Mouse (Mus musculus): ENCODE results near the gene Vstm4. TPM values are rescaled to one million over a fixed set of nuclear protein-coding genes. Genes with fewer than 3 reads are reported as not detected.
A peak's percentile ranks its signal among the peaks of the same experiment; 100 is the strongest.

Vstm4 gene
- total and polyA plus RNA-seq, 2 experiments: 0.81 to 0.92 TPM

GRCm38 (mm10) chr14:32906545-32906944 is 50.0 kb downstream of the Vstm4 start:
- DNase-seq (ENCODE audit: extremely low read depth, low read depth, low spot score): no peak
- Histone ChIP-seq H3K27ac (replicated peaks; ENCODE audit: insufficient read depth, low read depth, low read length) (no peak overlapping the region), H3K9ac (ENCODE audit: low read depth, low read length) (no peak overlapping the region), H3K36me3 (ENCODE audit: control insufficient read depth, insufficient read depth, low read length) (no peaks in the 10 kb centered on the region), H3K79me2 (ENCODE audit: control insufficient read depth, insufficient read depth, low read length) (no peaks in the 10 kb centered on the region), H3K27me3 (ENCODE audit: control insufficient read depth, insufficient read depth, low read length) (no peaks in the 10 kb centered on the region), H3K4me3 (ENCODE audit: insufficient read depth, low read depth, low read length) (no peak overlapping the region), H3K4me1 (ENCODE audit: control insufficient read depth, insufficient read depth, low read length) (peaks cover 2% of the 10 kb centered on the region; the same call in 1 of the 2 replicates)
- 97% methylated on average over 3 of the region's 3 CpGs for WGBS
- TF ChIP-seq POLR2A (IDR thresholded peaks at IDR 0.05; ENCODE audit: extremely low read depth, insufficient read depth, low read length) (no peak), CTCF (IDR thresholded peaks at IDR 0.05; ENCODE audit: low read depth, low read length) (no peak)

DNA sequence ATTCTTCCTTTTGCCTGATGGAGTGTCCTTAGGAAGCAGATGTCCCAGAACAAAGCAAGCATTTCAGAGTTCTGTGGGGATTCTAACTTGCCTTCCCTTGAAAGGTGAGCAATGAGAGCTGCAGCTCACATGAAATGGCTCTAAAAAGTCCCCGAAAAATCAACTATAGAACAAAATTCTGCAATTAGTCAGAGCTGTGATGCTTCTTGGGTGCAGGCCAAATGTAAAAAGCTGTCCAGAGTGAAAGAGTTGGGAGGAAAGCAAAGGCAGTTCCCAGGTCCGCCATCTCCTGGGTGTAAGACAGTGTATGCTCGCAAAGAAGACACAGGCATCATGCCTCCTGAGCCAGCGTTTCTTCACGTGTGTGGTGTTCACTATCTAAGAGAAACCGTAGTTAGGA is 52.6 kb downstream of the Vstm4 start:
- no peaks in the 10 kb centered on the region; the same call in 1 of the 2 replicates for H3K4me1 ChIP-seq (ENCODE audit: control insufficient read depth, insufficient read depth, low read length)
- H3K36me3 ChIP-seq (ENCODE audit: control insufficient read depth, insufficient read depth, low read length): no peaks in the 10 kb centered on the region
- TF ChIP-seq POLR2A (IDR thresholded peaks at IDR 0.05; ENCODE audit: extremely low read depth, insufficient read depth, low read length): no peak
- TF ChIP-seq CTCF (IDR thresholded peaks at IDR 0.05; ENCODE audit: low read depth, low read length): no peak
- no peaks in the 10 kb centered on the region for H3K79me2 ChIP-seq (ENCODE audit: control insufficient read depth, insufficient read depth, low read length)
- H3K9ac ChIP-seq (ENCODE audit: low read depth, low read length): no peak overlapping the region
- WGBS: 94% methylated on average over 6 of the region's 6 CpGs
- H3K27me3 ChIP-seq (ENCODE audit: control insufficient read depth, insufficient read depth, low read length): no peaks in the 10 kb centered on the region
- H3K4me3 ChIP-seq (ENCODE audit: insufficient read depth, low read depth, low read length): no peak overlapping the region
- DNase-seq (ENCODE audit: extremely low read depth, low read depth, low spot score): no peak
- no peak overlapping the region for H3K27ac ChIP-seq (replicated peaks; ENCODE audit: insufficient read depth, low read depth, low read length)

- Histone ChIP-seq H3K27ac (replicated peaks; ENCODE audit: insufficient read depth, low read depth, low read length) (no peak overlapping the region), H3K36me3 (ENCODE audit: control insufficient read depth, insufficient read depth, low read length) (no peaks in the 10 kb centered on the region), H3K4me3 (ENCODE audit: insufficient read depth, low read depth, low read length) (no peak overlapping the region), H3K4me1 (ENCODE audit: control insufficient read depth, insufficient read depth, low read length) (peaks cover 2% of the 10 kb centered on the region), H3K79me2 (ENCODE audit: control insufficient read depth, insufficient read depth, low read length) (no peaks in the 10 kb centered on the region), H3K27me3 (ENCODE audit: control insufficient read depth, insufficient read depth, low read length) (no peaks in the 10 kb centered on the region), H3K9ac (ENCODE audit: low read depth, low read length) (no peak overlapping the region)
- WGBS: 85% methylated on average over 4 of the region's 4 CpGs
- TF ChIP-seq POLR2A (IDR thresholded peaks at IDR 0.05; ENCODE audit: extremely low read depth, insufficient read depth, low read length) (no peak), CTCF (IDR thresholded peaks at IDR 0.05; ENCODE audit: low read depth, low read length) (no peak)
- no peak for DNase-seq (ENCODE audit: extremely low read depth, low read depth, low spot score)
These were observed 54.6 kb downstream of the Vstm4 start for GRCm38 (mm10) chr14:32911187-32911586.

DNA sequence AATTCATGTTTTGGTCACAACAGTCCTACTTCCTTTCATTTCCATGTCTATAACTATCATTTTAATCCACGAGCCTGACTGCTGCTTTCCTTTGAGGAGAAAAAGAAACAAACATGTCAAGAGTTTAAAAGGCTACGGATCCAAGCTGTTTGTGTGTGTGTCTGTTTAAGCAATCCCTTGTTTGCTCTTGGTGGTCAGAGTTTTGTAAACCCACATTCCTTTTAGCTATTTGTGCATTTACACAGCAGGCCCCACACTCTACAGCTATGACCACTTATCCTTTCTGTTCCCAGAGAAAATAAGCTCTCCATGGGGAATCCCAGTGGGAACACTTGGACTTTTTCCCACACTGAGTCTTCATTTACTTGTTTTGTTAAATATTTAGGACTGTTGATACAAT is 58.8 kb downstream of the Vstm4 start:
- peaks cover 2% of the 10 kb centered on the region; the same call in 1 of the 2 replicates for H3K4me1 ChIP-seq (ENCODE audit: control insufficient read depth, insufficient read depth, low read length)
- H3K27ac ChIP-seq (replicated peaks; ENCODE audit: insufficient read depth, low read depth, low read length): no peak overlapping the region
- H3K79me2 ChIP-seq (ENCODE audit: control insufficient read depth, insufficient read depth, low read length): no peaks in the 10 kb centered on the region
- TF ChIP-seq POLR2A (IDR thresholded peaks at IDR 0.05; ENCODE audit: extremely low read depth, insufficient read depth, low read length) (no peak), CTCF (IDR thresholded peaks at IDR 0.05; ENCODE audit: low read depth, low read length) (no peak)
- WGBS: 12% methylated on average over 2 of the region's 2 CpGs
- no peak overlapping the region for H3K4me3 ChIP-seq (ENCODE audit: insufficient read depth, low read depth, low read length)
- H3K9ac ChIP-seq (ENCODE audit: low read depth, low read length): no peak overlapping the region
- no peaks in the 10 kb centered on the region for H3K27me3 ChIP-seq (ENCODE audit: control insufficient read depth, insufficient read depth, low read length)
- peak; percentile 40 for DNase-seq (ENCODE audit: extremely low read depth, low read depth, low spot score)
- H3K36me3 ChIP-seq (ENCODE audit: control insufficient read depth, insufficient read depth, low read length): no peaks in the 10 kb centered on the region

GRCm38 (mm10) chr14:32917919-32918318 is 61.4 kb downstream of the Vstm4 start:
- TF ChIP-seq CTCF (IDR thresholded peaks at IDR 0.05; ENCODE audit: low read depth, low read length) (no peak), POLR2A (IDR thresholded peaks at IDR 0.05; ENCODE audit: extremely low read depth, insufficient read depth, low read length) (no peak)
- H3K79me2 ChIP-seq (ENCODE audit: control insufficient read depth, insufficient read depth, low read length): no peaks in the 10 kb centered on the region
- H3K27ac ChIP-seq (replicated peaks; ENCODE audit: insufficient read depth, low read depth, low read length): no peak overlapping the region
- peaks cover 2% of the 10 kb centered on the region; the same call in 1 of the 2 replicates for H3K4me1 ChIP-seq (ENCODE audit: control insufficient read depth, insufficient read depth, low read length)
- DNase-seq (ENCODE audit: extremely low read depth, low read depth, low spot score): no peak
- H3K27me3 ChIP-seq (ENCODE audit: control insufficient read depth, insufficient read depth, low read length): no peaks in the 10 kb centered on the region
- no peaks in the 10 kb centered on the region for H3K36me3 ChIP-seq (ENCODE audit: control insufficient read depth, insufficient read depth, low read length)
- whole genome bisulfite sequencing: 85% methylated on average over 1 of the region's 1 CpGs
- H3K4me3 ChIP-seq (ENCODE audit: insufficient read depth, low read depth, low read length): no peak overlapping the region
- H3K9ac ChIP-seq (ENCODE audit: low read depth, low read length): no peak overlapping the region

DNA sequence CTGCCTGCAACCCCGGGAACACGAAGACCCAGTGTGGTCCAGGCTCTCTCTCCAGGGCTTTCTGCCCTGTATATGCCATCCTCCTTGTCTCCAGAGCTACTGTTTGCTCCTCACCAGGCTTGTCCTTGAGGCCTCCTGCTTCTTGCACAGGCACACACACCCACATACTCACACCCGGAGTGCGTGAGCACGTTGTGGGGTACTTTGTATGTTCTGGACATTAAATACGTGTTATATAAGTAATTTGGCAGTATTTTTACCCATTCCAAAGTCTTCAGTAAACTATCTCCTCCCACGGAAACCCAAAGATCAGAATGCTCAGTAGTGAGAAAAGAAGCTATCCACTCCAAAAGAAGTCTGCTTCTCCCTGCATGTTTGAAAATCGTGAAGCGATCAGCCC is 67.3 kb downstream of the Vstm4 start:
- no peak for TF ChIP-seq POLR2A (IDR thresholded peaks at IDR 0.05; ENCODE audit: extremely low read depth, insufficient read depth, low read length)
- no peak for TF ChIP-seq CTCF (IDR thresholded peaks at IDR 0.05; ENCODE audit: low read depth, low read length)
- Histone ChIP-seq H3K79me2 (ENCODE audit: control insufficient read depth, insufficient read depth, low read length) (no peaks in the 10 kb centered on the region), H3K4me3 (ENCODE audit: insufficient read depth, low read depth, low read length) (no peak overlapping the region), H3K36me3 (ENCODE audit: control insufficient read depth, insufficient read depth, low read length) (no peaks in the 10 kb centered on the region), H3K4me1 (ENCODE audit: control insufficient read depth, insufficient read depth, low read length) (no peaks in the 10 kb centered on the region), H3K27me3 (ENCODE audit: control insufficient read depth, insufficient read depth, low read length) (no peaks in the 10 kb centered on the region), H3K27ac (replicated peaks; ENCODE audit: insufficient read depth, low read depth, low read length) (no peak overlapping the region), H3K9ac (ENCODE audit: low read depth, low read length) (no peak overlapping the region)
- DNase-seq (ENCODE audit: extremely low read depth, low read depth, low spot score): no peak
- 70% methylated on average over 9 of the region's 9 CpGs for WGBS
